Mouse (Mus musculus) kidney, postnatal 10 days (tissue): Measurements from ENCODE around the gene Aspa.
"Not testable (repeated sequence)": the region's sequence is repeated elsewhere in the genome, so short reads cannot be mapped to it uniquely, and the experiment has no call there.

Source experiments
- DNase-seq: peaks from one replicate; pipeline ENCODE4 v3.0.0; 2021; ENCODE audit warnings: mixed read lengths

Gene Aspa

DNA sequence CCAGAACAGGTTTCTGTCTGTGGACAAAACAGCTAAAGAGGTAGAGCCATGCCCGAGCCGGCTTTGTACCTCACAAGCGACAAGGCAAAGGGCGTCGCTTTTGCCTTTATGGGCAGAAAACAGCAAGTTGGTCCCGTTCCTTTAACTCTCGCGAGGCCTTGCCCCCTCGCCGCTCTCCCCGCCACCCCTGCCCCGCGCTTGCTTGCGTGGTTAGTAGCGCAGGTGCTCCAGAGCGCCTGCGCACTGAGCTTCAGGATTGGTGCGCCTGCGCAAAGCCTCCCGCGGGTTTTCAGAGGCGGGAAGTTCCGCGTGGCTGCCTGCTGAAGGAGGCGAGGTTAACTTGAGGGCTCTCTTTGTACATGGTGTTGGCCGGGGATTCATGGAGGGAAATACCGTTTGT, at the start of gene Aspa, which contains the start of the genes Gm49340 and Spata22:
Gene Aspa, minus strand, starts transcription at position 155 of the 400 bp plus-strand sequence.
Gene Gm49340, plus strand, starts transcription at position 300 of the 400 bp plus-strand sequence.
Gene Spata22, plus strand, starts transcription at position 300 of the 400 bp plus-strand sequence.
- DNase-seq = no peak

DNA sequence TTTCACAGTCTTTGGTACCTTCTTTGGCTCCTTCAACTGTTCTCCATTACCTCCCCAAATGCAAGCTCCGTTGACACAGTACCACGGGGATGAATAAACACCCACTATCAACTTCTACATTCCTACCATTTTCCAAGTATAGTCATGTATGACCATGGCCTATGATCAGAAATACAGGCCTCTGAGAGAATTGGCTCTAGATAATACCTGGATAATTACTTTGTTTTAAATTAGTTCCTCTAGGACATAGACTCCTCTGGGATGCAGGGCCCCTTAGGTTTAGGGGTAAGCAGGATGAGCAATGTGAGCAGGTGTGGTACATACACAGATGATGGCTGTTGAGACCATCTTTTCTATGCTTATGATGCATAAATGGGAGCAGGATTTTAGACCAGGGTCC, 41.5 kb upstream of the Aspa start, which contains the start of gene Olfr376:
Gene Olfr376, plus strand, starts transcription at position 301 of the 400 bp plus-strand sequence.
- DNase-seq = no peak

DNA sequence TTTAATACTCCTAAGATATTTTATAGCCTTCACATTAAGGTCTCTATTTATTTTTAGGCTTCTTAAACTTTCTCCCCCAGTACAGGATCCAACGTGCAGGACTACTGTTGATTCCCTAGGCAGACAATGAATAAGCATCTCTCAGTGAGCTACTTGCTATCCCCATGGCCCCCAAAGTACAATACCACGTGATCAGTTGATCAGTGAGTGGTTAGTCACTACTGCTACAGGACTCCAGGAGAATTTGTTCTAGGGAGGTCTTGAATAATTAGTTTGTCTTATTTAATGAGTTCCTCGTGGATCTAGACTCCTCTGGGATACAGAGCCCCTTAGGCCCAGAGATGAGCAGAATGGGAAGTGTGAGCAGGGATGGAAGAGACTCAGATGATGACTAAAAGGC, 21.1 kb upstream of the Aspa start, which contains the start of gene Olfr20:
Gene Olfr20, plus strand, starts transcription at position 301 of the 400 bp plus-strand sequence.
- DNase-seq = no peak

DNA sequence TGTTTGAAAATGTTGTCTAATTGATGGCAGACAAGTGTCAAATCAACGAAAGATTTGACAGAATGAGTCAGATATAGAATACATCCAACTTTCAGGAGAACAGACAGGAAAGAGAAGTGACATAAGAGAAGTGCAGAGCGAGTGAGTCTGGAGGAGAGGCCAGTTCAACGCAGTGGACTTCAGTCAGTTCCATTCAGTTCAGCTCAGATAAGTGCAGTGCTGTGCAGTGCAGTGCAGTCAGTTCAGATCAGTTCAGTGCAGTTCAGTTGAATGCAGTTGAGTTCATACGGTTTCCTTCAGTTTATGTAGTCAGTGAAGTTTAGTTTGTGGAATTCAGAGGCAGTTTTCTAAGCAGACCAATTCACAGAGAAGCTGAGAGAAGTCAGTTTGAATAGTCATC, 7.5 kb upstream of the Aspa start:
- no peak for DNase-seq

DNA sequence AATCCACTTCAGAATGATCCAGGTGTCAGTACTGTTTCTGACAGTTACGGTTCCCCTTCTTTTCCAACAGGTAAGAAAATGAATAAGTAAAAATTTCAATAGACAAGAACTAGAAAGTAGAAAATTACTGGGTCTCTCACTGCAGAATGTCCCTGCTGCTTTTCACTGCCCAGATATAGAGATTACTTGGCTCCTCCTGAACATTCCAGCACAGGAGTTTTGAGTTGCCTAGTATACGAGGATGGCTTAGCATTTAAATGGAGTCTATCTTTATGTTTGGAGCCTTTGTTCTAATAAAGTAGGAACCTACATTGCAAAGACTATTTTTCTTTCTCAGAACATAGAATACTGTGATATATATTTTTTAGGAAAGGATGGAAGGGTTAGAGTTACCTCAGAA, 4.0 kb upstream of the Aspa start:
- DNase-seq = no peak

DNA sequence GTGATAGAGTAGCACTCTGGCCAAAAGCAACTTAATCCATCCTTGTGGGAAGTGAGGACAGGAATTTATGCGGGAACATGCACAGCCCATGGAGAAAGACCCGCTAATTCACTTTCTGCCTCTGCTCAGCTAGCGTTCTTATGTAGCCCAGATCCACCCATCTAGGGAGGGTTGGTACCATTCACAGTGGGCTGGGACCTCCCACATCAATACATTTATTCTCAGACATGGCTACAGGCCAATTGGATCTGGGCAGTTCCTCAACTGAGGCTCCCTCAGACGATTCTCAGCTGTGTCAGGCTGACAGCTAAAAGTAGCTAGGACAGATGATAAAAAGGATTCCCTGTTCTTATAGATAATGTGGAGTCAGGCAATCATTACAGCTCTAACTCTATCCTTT, 2.0 kb downstream of the Aspa start:
- DNase-seq = no peak

DNA sequence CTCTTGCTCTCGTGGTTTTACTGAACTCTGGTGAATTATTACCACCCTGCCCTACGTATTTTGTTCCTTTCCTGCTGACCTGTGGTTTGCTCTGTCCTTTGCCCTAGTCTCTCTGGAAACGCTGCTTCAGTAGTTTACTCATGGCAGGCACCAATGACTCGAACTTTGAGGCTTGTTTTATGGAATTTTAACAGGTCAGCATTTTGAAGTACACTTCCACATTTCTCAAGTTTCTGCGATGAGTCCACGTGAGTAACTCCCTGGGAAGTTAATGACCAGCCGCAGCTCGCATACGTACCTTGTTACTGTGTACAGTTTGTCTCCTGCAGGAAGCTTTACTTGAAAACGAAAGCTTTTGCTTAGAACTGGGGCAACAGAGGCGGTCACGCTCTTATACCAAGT, 2.9 kb downstream of the Aspa start:
- DNase-seq = peak; percentile 70

DNA sequence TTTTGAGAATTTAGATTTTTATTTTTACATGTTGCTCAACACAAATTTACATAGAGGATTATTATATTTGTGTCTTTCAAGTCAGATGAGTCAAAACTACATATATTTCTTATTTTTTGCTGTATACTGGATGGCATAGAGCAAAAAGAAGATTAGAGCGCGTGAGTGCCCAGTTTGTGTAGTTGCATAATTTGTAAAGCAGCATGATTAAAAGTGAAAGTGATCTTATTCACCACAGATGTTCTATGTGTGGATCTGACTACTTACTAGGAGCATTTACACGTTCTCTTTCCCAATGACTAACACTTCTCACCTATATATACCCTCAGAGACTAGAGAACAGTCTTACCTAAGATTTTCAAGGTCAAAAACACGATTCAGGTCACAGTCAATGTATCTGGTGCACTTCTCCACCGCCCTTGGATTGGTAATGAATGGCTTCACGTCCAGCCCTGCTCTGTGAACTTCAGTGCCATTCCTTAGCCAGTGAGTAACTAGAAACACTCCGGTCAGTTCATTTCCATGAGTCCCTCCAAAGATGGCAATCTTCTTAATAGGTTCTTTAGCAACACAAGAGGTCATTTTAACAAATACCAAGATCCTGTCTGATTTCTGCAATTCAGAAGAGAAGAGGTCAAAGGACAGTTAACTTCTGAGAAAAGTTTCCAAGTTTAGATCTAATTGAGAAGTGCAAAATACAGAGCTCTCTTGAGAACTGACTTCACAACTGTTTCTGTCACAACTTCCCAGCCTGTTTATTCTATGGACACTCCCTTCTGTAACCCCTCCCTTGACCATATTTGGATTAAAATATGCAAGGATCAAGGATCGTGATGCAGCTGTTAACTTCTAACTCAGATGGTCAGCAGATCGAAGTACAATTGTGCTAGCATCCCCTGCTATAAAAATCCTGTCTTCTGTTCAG, 5.2 kb downstream of the Aspa start:
- DNase-seq = peak; percentile 12

DNA sequence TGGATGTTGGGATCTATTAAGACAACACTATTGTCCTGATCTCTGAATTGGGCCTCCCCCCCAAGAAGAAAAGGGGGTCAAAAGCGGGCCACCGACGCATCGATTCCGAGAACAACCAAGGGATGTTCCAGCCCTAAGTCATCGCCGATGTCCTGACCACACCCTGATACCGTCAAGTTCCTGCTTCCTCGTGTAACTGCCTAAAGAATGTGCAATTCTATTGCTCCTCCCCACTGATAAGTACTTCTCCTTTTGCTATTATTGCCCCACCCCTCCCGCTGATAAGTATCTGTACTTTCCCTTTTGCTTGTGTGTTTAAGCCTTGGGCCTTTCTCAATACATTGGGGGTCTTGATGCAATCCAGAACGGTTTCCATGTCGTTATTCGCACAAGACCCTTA, 8.3 kb downstream of the Aspa start:
- DNase-seq = not testable (repeated sequence)

DNA sequence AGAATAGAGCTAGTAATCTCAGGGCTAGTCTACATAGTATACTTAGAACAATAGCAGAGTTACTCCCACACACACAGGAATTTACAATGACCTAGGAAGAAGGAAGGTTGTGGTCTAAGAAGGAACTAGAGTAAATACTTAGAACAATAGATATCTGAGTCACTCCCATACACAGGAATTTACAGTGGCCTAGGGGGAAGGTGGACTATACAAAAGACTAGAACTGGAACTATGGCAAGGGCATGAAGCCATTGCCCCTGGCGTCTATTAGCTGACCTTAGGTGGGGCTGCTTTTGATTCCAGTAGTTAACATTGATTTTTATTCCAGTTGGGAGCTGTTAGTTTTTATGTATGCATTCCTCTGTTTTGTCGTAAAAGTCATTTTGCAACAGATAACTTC, 10.8 kb downstream of the Aspa start:
- not testable (repeated sequence) for DNase-seq

DNA sequence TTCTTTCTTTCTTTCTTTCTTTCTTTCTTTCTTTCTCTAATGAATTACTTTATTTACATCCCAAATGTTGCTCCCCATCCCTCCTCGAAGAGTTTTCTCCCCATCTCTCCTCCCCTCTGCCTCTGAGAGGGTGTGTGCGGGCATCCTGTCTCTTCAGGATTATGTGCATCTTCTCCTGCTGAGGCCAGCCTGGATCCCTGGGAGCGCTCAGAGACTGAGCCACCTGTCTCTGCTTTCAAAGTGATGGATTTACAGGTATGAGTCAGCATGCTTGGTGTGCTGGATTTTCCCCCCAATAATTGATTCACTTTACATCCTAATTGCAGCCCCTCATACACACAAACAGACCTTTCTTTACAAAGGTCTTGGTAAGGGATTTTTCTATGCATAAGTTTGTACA, 13.4 kb downstream of the Aspa start:
- no peak for DNase-seq

DNA sequence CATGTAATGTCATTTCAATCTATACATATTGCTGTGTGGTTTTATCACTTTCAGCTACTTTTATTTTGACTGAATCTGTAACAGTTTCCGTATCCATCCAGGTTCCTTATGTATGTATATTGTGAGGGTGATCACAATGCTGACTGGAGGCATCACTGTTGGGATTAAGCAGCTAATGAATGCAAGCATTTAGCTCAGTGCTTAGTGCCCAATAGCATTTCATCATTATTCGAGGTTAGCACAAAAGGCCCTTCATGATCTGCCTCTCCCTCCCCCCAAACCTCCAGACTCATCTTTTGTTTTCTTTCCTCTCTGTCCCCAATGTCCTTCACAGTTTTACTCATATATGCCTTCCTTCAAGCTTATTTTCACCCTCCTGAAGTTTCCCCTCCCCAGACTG, 26.3 kb downstream of the Aspa start:
- no peak for DNase-seq

DNA sequence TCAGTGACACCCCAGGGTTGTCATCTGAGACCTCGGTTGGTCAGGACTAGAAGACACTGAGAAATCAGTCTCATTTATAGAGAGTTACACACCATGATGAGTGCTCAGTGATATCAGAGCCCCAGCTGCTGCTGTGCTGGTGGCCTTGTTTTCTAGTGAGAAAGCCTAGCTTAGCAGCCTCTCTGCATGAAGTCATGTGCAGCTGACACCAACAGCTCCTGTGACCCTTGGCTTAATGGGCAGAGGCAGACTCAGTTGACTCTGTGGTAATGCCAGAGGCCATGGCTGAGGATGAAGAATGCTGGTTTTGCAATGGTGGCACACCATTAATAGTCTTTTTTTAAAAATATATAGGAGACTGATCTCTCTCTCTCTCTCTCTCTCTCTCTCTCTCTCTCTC, 39.8 kb downstream of the Aspa start:
- DNase-seq = no peak

DNA sequence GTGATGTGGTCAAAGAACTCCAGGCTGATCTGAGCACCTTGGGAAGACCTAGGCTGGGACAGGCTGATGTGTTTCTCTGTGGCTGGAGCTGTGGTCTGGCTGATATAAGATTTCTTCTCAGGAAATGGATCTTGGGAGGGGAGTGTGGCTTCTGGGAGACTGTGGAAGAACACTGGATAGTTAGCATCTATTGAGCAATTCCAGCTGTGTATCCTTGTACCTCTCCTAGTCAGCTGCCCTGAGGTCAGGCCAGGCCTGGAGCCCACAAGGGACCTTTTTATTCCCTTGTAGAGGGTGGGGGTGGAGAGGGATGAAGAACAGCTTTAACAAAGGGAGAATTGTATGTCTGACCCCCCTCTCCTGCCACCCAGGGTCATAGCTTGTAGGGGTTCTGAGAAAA, 45.0 kb downstream of the Aspa start:
- DNase-seq = no peak

DNA sequence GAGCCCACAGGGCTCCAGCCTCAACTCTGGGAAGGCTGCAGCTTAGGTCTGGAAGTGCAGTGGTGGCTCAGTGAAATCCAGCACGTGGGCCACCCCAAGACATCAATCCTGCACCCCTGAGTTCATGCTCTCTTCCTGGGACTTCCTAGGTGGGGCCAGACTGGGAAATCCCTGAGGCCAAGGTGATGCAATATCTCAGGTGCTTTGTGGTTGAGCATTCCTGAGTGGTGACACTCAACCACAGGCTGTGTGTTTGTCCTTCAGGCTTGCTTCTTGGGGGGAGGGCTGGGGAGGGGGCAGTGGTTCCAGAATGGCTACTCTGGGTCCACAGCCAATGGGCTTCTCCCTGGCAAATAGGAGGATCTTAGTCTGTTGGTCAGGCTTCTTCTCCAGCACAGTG, 45.5 kb downstream of the Aspa start:
- DNase-seq = no peak

DNA sequence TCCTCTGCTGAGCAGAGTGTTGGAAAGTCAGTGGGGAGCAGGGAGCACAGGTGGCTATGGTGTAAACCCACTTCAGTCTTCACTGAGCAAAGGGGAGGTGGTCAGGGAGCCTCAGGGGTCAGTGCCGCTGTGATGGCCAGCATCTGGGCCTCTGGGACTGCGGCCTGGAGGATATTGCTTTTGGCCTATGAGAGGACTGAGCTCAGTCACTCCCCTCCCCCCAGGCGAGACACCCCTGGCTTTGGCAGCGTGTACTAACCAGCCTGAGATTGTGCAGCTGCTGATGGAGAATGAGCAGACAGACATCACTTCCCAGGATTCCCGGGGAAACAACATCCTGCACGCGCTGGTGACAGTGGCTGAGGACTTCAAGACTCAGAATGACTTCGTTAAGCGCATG, 46.0 kb downstream of the Aspa start:
- peak; percentile 79 for DNase-seq

DNA sequence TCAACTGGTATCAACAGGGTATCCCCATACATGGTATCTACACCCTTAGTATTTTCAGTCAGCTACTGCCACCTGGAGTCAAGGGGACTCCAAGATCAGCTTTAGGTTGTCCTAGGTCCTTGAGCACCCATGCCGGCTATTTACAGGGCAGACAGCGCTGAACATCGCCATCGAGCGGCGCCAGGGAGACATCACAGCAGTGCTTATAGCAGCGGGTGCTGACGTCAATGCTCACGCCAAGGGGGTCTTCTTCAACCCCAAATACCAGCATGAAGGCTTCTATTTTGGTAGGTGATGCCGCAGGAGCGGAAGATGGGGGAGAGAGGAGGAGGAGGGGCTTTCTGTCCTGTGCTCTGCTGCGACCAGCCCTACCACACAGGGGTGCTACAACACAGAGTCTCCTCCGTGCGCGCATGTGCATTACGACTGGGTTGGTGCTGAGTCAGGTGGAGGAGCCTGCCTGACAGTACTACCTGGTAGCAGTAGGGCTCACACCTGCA, 47.8 kb downstream of the Aspa start:
- DNase-seq = peak; percentile 71

DNA sequence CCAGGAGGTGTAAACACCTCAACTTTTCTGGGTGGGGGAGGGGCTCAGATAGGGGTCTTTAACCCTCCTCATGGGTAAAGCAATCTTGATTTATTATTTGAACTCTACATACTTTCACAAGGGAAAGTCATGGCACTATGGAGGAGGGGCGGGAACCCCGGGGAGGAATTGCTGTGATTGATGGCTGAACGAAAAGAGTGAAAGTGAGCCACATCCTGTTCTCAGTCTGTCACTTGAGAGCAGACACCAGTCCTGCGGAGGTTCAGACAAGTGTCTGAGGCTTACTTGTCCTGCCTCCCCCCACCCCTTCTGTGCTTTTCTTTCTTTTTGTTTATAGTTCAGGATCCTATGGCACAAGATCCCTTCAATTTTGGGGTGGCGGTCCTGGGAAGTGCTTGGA, 48.7 kb downstream of the Aspa start:
- DNase-seq = no peak

DNA sequence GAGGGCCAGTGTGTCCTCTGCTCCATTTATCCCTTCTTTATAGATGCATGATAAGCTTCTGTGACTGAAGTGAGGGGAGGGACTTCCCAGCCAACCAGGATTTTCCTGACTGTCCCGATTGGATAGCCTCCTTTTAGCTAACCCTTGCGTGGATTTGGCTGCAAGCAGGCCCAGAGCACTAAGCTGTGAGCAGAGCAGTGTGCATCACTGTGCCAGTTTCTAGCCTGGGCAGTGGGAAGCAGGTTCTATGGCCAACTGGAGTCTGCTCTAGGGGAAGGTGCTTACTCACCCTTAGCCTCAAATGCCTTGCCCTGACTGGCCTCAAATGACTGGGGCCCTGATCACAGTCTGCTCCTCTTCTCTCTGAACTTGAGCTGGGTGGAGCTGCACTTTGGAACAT, 54.6 kb downstream of the Aspa start:
- DNase-seq = no peak

DNA sequence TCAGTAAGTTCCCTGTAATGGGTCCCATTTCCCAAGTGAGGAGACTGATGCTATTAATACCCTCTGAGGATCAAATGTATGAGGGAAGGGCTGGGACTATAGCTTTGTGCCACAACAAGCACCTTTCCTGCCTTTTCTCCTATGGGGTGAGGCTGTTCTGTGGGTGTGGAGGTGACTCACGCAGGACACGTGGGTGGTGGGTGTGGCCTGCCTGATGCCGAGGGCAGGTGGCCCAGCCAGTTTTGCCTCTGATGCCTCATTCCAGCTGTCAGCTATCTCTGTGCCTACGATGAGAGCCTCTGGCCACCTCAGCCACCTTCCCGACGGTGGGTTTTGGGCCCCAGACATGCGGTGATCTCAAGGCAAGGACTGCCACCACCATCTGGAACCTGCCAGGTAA, 62.1 kb downstream of the Aspa start, which contains the start of gene Trpv3:
Gene Trpv3, plus strand, starts transcription at position 122 of the 400 bp plus-strand sequence.
- no peak for DNase-seq

DNA sequence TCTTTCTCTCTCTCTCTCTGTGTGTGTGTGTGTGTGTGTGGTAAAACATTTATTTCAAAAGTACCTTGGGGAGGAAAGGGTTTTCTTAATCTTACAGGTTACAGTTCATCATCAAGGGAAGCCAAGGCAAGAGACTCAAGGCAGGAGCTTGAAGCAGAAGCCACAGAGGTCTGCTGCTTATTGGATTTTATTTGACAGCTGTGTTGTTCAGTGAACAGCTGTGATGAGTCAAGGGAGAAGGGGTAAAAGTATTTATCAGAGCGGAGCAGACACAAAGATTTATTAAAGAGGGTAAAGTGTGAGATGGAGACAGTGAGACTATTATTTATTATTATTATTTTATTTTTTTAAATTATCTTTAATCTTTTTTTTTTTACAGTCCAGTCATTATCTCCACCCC, 68.0 kb downstream of the Aspa start:
- no peak for DNase-seq

DNA sequence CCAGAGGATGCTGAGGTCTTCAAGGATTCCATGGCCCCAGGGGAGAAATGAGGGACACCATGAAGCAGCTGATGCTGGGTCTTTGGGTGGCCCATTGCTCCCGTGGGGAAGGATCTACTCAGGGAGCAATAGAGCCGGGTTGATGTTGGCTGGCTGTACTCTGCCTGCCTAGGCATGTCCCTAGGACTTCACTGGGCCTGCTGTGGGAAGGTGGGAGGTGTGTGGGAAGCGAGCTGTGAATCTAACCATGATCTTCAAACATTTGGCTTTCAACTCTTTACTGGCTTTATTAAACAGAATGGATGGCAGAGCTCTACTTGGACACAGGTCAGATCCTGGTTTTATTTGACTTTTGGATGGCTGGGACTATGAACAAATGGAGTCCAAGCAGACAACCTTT, 68.9 kb downstream of the Aspa start:
- no peak for DNase-seq

DNA sequence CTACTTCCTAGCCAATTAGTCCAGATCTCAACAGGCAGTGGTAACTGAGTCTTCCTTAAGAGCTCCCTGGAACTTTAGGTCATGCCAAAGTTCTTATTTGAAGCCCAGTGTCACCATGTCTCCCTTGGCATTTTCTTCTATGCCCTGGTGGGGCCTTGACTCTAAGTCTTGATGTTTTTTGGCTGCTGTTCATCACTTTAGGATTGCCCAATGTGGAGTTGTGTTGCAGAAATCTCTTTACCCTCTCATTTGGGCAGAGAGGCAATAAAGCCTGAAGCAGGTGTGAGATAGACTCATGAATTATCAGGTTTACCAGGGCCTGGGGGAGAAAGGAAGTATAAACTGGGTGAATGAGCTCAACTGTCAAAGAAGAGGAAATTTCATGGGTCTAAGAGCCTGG, 70.7 kb downstream of the Aspa start:
- DNase-seq = no peak

DNA sequence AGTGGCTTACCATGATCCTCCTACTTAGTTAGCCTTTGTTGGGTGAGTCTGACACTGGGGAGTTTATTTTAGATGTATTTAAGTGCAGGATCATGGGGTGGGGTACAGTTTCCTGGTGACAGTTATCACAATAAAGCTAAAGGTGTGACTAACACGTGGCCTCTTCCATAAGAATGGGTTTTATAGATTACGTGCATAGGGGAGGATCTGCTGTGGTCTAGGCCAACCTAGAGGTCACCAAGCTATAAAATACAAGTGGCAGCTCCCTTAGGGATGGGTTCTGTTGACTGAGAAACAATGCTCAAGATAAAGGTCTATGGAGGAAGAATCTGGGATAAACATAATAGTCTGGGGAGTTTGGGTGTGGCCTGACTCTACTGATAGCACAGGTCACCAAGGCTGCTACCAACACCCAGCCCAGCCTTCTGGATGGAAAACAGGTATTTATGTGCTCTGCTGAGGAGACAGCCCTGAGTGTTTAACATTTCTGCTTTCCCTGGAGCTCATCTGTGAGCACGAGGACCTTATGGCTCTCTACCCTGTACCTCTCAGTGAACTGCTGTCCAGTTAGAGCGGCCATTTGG, 71.9 kb downstream of the Aspa start:
- no peak for DNase-seq
